Mouse (Mus musculus) urinary bladder, postnatal 4 days (tissue): ENCODE measurements around the gene Aox3.

Source experiments
- DNase-seq, 2 experiments: peaks; one replicate each; pipeline ENCODE4 v3.0.0; 2021 to 2022; ENCODE audit warnings: low spot score in 2 of 2

Aox3 gene

DNA sequence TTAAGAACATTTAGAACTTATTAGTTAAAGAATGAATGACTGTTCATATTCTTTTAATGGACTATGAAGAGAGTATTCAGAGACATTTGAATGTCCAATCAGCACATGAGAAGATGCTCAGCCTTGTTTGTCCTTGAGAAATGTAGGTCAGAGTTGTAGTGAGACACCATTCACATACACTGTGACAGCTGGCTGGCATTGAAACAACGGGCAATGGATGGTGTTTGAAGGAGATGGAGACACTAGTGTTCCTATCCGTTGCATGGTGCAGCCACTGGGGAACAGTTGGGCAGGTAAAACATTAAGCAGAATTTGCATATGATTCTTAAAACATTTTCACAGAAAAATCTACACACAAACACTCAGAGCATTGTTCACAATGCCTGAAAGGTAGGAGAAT is 5.9 kb upstream of the Aox3 start:
- no peak for DNase-seq

DNA sequence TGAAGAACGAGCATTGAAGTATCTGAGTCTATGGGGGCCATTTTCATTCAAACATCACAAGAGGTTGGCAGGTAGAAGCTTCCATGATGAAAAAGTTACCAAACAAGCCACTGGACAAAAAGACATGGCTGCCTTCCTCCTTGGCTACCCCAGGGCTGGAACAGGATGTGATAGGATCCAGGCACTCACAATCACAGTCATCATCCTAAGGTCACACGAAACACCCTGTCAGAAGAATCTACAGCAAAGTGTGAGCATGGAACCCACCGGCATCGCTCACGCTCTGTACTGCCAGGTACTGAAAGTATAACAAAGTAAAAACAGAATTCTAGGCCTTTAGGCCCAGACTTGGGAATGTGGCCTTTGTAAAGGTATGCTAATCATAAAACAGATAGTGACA is 2.7 kb upstream of the Aox3 start:
- DNase-seq: no peak

DNA sequence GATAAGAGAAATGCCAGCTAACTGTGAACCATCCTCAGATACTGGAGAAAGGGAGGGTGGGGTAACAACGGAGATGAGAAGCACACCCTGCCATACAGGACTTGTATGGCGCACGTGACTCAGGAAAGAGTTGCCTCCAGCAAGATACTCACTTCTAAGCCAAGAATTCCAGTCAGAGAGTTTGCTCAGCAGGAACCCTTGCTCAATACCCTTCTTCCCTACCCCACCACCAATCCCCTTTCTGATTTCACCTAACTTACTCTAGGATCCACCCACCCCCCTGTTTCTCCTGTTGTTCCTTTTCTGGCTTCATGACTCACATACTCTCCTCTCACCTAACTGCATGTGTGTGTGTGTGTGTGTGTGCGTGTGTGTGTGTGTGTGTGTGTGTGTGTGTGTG is 1.6 kb upstream of the Aox3 start:
- DNase-seq: no peak

DNA sequence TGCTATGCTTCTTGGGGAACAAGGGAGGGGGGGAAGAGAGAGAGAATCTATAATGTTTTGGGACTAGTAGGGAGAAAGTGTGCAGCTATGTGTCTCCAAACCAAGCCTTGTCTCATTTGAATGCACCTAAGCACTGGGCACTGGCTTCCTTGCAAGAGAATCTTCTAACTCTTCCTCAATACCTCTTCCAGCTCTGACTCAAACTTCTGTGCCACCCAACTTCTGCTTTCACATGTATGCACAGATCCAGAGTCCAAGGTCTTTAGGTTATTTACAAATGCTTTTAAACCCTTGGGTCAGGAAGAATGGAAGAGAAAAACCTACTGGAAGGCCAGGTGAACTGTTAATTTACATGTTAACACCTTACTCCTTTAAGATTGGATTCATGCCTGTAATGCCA is 511 bp downstream of the Aox3 start:
- DNase-seq: no peak

DNA sequence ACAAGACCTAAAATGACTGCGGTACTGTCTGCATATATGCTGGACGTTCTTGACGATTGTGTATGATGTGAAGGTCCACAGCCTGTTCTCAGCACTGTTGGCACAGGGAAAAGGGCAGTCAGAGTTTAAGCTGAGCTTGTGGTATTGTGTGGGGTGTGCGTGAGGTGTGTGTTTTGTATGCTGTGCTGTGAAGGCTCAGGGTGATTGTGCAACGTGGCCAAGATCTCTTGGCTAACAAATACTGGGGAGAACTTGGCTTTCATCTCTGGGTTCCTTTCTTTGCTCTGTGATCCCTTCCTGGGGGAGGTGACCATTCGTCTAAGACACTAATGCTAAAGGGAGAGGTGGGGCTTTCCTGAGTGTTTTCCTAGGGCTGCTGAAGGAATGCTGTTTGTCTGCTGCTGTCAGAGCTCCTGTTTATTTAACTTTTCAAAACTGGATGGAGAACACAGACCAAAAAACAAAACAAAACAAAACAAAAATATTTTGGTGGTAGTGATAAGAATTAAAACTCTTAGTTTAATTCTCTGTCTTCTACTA is 1.2 kb downstream of the Aox3 start:
- no peak for DNase-seq

DNA sequence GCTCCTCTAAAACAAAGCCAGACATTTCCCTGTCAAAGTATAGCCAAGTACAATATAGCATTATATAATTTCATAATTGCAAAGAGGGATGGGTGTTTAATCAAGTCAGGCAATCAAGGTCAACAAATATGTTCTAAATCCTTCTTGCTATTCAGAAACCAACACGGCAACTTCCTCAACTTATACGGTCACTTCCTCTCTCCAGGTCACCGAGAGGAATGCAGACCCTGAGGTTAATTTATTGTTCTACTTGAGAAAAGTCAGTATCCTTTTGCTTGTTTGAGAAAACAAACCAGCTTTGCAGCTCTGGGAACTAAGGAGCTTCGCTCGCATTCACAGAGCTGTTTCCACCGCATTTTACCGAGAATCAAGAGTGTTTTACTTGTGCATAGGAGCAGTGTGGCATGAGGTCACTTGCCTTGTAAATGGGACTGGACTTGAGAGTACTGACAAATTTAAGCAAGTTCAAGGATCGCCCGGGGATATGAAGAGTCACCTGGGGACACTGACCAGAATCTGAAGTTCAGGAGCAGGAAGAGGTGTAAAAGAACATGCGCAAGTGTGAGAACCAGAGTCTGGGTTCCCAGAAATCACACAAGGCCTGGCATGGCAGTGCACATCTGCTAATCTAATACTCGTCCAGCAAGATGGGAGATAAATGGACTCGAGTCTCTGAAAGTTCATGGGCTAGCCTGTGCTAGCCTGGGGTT is 1.9 kb downstream of the Aox3 start:
- no peak for DNase-seq

DNA sequence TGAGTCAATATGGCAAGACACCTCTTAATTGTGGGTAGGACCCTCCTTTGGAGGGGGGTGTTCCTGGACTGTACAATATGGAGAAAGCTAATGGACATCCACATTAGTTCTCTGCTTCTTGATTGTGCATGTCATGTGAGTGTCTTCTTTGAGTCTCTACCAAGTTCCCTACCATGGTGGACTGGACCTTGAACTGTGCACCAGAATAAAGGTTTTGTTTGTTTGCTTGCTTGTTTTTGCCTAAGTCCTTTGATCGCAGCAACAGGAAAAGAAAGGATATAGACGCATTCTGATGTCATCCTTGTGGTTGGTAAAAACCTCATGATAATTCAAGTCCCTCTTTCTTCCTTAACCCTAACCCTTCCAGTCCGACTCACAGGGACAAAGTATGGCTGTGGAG is 5.3 kb downstream of the Aox3 start:
- no peak for DNase-seq

DNA sequence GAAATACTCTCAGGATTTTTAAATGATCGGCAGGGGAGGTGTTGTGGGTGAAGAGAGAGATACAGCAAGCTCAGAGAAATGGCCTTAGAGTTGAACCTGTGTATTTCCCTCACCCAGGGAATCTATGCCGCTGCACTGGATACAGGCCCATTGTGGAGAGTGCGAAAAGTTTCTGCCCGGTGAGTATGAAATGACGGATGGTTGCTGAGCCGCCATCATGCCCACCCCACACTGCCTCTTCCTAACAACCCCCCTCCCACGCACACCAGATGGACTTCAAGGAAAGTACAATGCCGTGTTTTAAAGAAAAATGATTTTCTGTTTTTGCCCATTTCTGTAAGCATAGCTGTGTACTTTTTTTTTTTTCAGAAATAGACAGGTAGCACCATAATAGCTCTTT is 12.0 kb downstream of the Aox3 start:
- DNase-seq: no peak

DNA sequence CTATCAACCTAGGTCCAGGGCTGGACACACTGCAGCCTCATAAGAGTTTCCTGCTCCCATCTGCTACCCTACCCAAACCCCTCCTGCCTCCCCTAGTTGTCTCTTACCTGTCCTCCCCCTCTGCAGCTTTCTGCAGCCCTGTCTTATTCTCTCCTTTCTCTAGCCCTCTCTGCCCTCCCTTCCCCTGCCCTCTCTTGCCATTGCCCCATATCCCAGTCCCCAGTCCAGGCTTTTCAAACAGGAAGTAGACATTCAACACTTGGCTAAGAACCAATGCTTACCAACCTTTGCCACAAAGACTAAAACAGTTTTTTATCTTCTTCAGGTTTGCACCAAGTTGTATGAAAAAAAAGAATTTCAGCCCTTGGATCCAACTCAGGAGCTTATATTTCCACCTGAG is 25.0 kb downstream of the Aox3 start:
- no peak for DNase-seq

DNA sequence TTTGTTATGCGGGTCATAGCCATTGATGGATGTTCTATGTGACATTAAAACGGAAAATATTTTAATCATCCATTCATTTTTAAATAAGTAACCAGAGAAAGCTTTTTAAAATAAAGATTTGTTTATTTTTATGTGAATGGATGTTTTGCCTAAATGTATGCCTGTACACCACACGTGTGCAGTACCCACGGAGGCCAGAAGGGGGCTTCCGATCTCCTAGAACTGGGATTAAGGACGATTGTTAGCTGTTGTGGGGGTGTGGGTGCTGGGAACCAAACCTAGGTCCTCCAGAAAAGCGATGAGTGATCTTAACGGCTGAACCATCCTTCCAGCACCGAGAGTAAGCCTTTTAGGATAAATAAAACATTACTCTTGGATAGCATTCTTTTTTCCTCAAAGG is 26.1 kb downstream of the Aox3 start:
- DNase-seq: no peak

DNA sequence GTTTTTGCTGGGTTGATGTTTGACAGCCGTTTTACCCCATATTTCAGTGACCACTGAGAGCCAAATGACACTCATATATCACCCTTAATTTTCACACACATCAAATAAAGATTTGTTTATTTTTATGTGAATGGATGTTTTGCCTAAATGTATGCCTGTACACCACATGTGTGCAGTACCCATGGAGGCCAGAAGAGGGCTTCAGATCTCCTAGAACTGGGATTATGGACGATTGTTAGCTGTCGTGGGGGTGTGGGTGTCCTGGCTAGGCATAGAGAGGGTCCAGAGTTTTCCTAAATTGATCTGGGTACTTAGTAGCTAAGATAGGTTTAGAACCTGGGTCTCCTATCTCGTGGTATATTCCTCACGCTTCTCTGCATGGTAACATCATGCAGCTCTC is 27.7 kb downstream of the Aox3 start:
- DNase-seq: no peak

DNA sequence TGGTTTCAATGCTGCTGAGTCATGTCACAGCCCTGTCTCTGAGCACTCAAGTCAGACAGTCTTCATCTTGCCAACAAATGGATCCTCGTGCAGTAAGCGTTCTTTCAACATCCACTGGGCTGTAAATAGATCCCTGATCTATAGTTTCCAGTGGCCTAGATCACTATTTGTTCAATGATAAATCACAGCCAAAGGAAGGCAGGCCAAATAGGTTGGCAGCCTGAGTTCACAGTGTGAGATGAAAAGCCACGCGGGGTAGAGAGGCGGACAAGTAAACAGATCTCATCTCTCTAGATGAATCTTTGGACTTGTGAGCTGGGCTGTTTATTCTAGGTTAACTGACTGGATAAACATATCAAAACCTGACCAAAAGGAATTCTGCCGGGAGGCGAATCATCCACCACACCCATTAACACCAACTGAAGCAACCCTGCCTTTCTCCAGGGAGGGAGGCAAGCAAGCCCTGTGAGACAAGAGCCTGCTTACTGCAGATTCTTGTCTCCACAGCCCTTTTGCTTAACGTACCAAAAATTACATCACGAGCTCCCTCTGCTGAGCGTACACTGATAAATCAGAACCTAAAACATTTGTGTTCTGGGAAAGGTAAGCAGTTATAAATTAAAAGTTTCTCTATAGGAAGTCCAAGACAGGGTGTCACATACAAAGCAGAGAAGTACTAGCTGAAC is 31.6 kb downstream of the Aox3 start:
- no peak for DNase-seq

DNA sequence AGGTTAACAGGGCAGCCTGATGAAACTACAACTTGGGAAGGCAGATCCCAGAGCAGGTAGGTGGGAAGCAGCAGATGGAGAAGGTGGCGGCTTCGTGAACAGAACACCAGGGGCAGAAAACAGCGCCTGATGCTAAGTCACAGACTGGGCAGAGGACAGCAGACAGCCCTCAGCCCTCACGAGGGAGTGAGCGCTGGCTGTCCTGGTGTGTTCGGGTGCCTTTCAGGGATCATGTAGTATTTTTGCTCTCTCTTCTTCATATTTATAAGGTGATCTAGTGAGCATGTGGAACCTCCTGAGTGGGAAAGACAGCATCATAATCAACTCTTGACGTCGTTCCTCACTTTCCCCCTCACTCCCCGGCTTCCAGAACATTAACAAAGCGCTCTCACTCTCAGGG is 33.1 kb downstream of the Aox3 start:
- DNase-seq: no peak

DNA sequence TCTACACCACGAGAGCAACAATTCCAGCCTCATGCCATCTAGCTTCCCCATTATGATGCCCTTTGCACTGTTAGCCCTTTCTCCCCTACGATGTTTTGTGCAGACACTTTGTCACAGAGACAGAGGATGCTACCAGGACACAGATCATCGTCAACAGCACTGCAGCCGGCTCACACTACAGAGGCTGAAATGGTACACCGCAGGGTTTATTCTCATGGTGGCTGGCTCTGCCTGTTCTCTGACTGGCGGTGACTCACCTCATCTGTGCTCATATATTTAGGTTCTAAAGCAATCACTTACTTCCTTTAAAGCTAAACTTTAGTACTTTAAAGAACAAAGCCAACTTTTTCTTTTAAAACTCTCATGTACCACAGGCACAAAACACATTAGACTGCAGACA is 34.8 kb downstream of the Aox3 start:
- no peak for DNase-seq

DNA sequence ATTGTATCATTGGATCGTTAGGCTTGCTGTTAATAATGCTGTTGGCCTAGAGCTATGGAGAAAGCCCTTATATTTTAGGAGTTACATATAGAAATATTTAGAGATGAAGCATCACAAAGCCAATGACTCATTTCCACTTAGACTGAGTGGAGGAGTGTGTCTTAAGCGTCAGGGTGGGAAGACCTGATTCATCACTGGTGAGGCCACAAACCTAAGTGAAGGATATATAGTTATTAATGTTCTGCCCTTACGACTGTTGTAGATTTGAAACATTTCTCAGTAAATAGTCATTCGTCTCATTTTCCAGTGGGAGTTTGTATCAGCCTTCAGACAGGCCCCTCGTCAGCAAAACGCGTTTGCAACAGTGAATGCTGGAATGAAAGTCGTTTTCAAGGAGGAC is 39.3 kb downstream of the Aox3 start:
- DNase-seq: no peak

DNA sequence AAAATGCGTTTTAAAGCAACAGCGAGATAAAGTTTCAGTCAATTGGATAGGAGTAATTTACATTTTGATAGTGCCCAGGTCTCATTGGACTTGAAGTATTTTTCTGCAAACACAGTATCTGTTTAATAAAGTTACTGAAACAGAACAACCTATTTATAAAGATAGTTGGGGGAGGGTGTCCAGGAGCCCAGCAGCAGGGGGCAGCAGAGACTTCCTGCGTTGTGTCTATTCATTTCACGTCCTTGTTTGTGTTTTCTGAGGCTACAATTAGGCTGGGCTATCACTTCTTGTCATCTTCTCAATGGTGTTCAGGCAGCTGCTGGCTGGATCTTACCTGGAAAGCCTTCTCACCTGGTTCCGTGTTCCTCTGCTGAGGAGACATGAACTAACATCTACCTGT is 43.8 kb downstream of the Aox3 start:
- no peak for DNase-seq

DNA sequence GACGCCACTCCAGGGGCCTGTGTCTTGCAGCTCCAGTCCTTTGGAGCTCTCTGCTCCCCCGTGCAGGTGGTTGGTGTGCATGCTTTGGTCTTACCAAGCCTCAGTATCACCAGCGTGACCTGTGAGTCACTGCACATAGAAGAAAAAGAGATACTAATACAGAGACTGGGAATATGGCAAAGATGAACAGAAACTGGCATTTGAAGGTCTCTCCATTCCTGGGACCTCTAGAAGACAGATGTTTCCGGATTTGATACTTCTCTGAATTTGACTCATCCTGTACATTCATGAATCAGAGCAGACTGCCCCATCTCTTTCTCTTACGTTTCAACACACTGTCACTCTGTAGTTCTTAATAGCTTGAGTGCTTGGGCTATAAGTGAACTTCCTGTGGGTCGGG is 57.0 kb downstream of the Aox3 start:
- no peak for DNase-seq

DNA sequence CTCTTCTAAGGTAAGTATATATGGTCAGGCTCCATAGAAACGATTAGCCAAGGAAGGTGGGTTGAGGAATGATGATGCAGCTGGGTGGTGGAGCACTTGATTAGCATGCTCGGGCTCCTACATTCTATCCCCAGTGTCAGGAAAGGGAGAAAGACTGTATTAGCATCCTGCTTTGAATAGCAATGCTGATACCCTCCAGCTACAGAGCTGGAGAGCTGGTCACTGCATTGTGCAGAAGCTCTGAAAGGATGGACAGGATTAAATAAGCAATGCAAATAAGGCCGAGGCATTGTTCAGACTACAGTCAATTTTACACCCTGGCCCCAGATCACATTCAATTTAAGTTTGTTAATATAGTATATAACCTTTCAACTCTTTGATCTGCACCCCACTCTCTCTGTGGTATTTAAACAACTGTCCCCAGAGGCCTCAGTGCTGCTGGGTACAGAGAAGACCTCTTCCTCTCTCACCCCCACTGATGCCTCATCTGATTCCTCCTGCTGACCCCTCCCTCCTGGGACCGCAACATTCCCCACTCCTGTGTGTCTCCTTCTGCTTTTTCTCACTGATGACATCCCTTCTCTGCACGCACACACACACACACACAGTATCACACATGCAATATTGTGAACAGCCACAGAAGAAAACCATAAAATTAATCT is 75.7 kb downstream of the Aox3 start:
- DNase-seq: no peak

DNA sequence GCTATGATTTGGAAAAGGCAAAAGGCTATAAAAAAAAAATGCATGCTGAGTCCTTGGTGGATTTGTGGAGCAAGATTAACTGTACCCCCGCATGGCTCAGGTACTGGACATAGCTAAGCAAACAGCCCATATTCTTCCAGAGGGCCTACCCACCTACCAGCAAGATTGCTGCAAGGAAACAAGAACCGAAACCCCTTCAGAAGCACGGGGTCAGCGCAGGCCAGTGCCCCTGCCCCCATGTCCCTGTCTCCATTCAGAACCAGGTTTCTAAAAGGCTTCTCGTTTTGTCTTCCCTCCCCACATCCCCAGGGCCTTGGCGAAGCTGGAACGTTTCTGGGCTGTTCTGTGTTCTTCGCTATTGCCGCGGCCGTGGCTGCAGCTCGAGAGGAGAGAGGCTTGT is 81.4 kb downstream of the Aox3 start:
- DNase-seq: no peak

DNA sequence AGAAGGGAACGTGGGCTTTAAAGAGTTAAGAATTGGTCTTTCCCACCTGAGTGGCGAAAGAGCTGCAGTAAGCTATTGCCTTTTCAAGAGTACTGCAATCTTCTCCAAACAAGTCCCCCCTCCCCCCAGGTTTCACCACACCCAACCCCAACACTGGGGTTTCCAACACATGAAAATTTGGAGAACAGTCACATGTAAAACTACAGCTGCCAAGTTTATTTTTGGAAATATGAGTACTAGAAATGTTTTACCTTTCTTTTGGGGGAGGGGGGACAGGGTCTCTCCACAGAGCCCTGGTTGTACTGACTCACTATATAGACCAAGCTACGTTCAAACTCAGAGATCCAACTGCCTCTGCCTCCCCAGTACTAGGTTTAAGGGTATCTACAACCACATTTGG is 82.1 kb downstream of the Aox3 start:
- DNase-seq: no peak

DNA sequence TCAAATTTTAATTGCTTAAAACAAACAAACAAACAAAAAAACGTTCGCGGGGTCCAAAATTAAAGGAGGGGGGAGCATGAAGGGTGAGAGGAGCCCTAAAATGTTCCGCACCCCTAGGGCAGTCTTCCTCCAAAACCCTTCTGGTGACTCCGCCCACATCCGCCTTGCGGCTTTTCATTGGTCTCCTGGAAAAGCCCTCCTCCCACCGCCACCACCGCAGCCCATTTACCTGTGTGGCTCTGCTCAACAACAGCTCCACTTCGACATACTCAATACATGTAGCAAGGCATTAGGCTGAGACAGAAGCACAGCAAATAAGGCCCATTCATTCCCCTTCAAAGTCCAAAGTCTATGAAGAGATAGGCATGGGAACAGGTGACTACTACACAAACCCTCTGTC is 82.6 kb downstream of the Aox3 start:
- no peak for DNase-seq

DNA sequence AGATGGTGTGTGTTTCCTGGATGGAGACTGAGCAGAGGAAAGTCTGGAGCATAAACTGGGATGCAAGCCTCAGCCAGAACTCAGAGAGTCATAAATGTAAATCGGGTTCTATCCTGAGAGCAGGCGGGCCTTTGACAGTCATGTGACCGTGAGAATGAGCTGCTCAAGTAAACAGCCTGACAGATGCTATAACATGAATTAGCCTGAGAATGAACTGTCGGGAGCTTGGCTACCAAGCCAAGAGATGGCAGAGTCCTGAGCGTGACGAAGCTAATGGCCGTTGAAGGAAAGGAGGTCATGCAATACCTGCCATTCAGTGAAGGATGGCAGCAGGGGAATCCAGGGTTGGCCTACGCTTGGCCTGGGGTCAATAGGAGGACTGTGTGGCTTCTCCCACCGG is 84.1 kb downstream of the Aox3 start:
- no peak for DNase-seq

DNA sequence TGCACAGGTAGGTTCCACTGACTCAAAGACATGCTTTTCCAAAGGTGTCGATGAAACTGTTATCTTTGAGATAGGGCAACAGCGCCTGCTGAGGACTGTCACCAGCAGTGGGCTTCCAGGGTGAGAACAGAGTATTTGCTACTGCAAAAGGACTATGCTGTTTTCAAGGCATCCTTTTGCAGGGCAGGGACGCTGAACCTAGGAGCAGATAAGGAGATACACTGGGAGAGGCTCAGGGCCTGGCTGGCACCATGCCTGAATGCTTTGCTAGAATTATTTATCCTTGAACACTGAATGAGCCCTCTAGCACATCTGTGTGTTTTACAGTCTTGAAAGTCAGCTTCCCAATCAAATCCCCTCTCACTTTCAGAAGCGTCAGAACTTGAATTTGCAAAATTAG is 85.5 kb downstream of the Aox3 start:
- no peak for DNase-seq
